Mouse (Mus musculus) layer of hippocampus, adult 8-10 months (tissue): ENCODE measurements around the gene Lrrc8d. TPM values are rescaled to one million over a fixed set of nuclear protein-coding genes. Genes with fewer than 3 reads are reported as not detected.
A peak's percentile ranks its signal among the peaks of the same experiment; 100 is the strongest.

ENCODE experiments used
- DNase-seq, 2 experiments: peaks; one replicate each; pipeline ENCODE4 v3.0.0; 2022; ENCODE audit warnings: low spot score in 2 of 2
- total RNA-seq, 4 experiments: library from RNA; stranded (reverse); gene quantifications; 2 replicates each; pipeline ENCODE4 v1.2.4; 2022

Gene Lrrc8d
- total RNA-seq, 4 experiments from 2014 or later, result 45.1 to 57.8 (median 50.1) TPM

- peak; percentile 41 to 43 for DNase-seq
Measured at GRCm38 (mm10) chr5:105764369-105764768, 64.6 kb downstream of the Lrrc8d start.

- DNase-seq, result no peak
Measured at GRCm38 (mm10) chr5:105765386-105765785, 65.6 kb downstream of the Lrrc8d start.

- no peak for DNase-seq
Measured at GRCm38 (mm10) chr5:105776368-105776767, 76.6 kb downstream of the Lrrc8d start.

GRCm38 (mm10) chr5:105776978-105777593 is 77.3 kb downstream of the Lrrc8d start:
- no peak for DNase-seq

GRCm38 (mm10) chr5:105777645-105778044 is 77.9 kb downstream of the Lrrc8d start:
- DNase-seq, result no peak

GRCm38 (mm10) chr5:105778189-105778588 is 78.4 kb downstream of the Lrrc8d start:
- no peak for DNase-seq

GRCm38 (mm10) chr5:105778723-105779122 is 79.0 kb downstream of the Lrrc8d start:
- DNase-seq, result no peak

GRCm38 (mm10) chr5:105779331-105779730 is 79.6 kb downstream of the Lrrc8d start:
- no peak for DNase-seq

- DNase-seq, result no peak
Measured at GRCm38 (mm10) chr5:105783848-105784247, 84.1 kb downstream of the Lrrc8d start.

GRCm38 (mm10) chr5:105784724-105785123 is 85.0 kb downstream of the Lrrc8d start:
- no peak for DNase-seq

- no peak for DNase-seq
Measured at GRCm38 (mm10) chr5:105787577-105787976, 87.8 kb downstream of the Lrrc8d start.

GRCm38 (mm10) chr5:105789801-105790200 is 90.0 kb downstream of the Lrrc8d start:
- DNase-seq, result no peak

GRCm38 (mm10) chr5:105792331-105792801 is 92.6 kb downstream of the Lrrc8d start:
- DNase-seq, result no peak

GRCm38 (mm10) chr5:105792853-105793547 is 93.2 kb downstream of the Lrrc8d start:
- DNase-seq, result no peak

- DNase-seq, result no peak
Measured at GRCm38 (mm10) chr5:105793548-105793940, 93.8 kb downstream of the Lrrc8d start.

GRCm38 (mm10) chr5:105798421-105798820 is 98.7 kb downstream of the Lrrc8d start:
- no peak for DNase-seq

- no peak for DNase-seq
Measured at GRCm38 (mm10) chr5:105799850-105800635, 100.3 kb downstream of the Lrrc8d start.

- DNase-seq, result no peak
Measured at GRCm38 (mm10) chr5:105801031-105801529, 101.3 kb downstream of the Lrrc8d start.

- DNase-seq, result no peak
Measured at GRCm38 (mm10) chr5:105805955-105806354, 106.2 kb downstream of the Lrrc8d start.

GRCm38 (mm10) chr5:105807461-105807860 is 107.7 kb downstream of the Lrrc8d start:
- DNase-seq, result no peak

- no peak for DNase-seq
Measured at GRCm38 (mm10) chr5:105809056-105809455, 109.3 kb downstream of the Lrrc8d start.

GRCm38 (mm10) chr5:105813036-105813435 is 113.3 kb downstream of the Lrrc8d start:
- no peak for DNase-seq
